8 mouse cellular contexts compared by ENCODE assay signal in the genomic region with DNA sequence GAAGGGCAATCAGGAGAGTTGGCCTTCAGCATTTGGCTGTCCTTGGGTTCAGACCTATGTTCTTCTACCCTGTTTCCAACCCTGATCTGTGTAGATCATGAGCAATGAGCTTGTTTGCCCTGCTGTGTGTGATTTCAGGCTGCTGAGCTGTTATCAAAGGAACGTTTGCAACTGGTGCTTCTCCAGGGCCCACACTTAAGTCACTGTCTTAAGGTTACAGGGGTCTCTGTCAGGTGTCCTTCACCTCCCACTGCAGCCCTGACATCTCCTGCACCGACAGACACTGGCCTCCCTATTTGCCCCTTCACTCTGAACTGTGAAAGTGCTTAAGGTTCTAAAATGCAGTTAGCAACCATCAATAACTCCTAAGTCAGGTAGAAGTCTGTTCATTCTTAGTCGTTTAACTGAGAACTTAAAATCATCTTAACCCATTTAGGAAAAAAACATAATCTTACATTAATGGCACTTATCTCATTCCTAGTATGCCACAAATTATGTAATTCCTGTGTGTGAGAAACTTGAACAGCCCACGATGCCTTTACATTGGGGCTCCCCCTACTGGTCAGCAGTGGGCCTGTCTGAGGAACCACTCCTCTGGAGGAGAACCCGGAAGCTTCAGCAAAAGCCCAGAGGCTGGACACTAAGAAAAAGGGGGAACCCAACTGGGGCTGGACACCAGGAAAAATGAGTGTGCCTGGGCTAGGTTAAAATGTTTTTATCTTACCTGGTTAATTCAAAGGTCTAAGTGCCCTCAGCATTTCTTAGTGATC.
DNase-seq lines count a peak whose midpoint lies in the region; ATAC-seq lines count a peak whose summit lies in the region.

No protein-coding gene starts in this region.

- intact Hi-C loops in heart, postnatal 14 days (cut with DNase I) = loop anchor here (2.0 to 10.0 kb wide), 3 partner anchors 274 to 1316 kb away; no protein-coding TSS in a partner anchor

- 0 out of 2 replicates have a peak, but pooled peaks have one; percentile 52 for ATAC-seq in erythroblast, adult 5-6 weeks (replicated peaks; ENCODE audit: low FRiP score, poor library complexity, severe bottlenecking)
- no peak for ATAC-seq in inflammation-experienced regulatory T-cells, adult 6 months

- DNase-seq in NIH3T3 (ENCODE audit: low read depth) = peak; percentile 73
- DNase-seq in brain, adult 2 months (ENCODE audit: low read depth, low spot score) = peak; percentile 81
- peak; percentile 86 to 90 for DNase-seq in heart, postnatal 14 days
- DNase-seq in layer of hippocampus, postnatal 14 days (ENCODE audit: low spot score in 2 of 2) = peak; percentile 69 to 84
- peak; percentile 83 to 89 for DNase-seq in lung, postnatal 4 days
- peak; percentile 88 for DNase-seq in right cerebral cortex, postnatal 4 days
